Comparison of ENCODE assay signal across 29 mouse cellular contexts in genomic region chr5:131077682-131078081, GRCm38 (mm10).
DNase-seq lines count a peak whose midpoint lies in the region; ATAC-seq and TF ChIP-seq lines count a peak whose summit lies in the region.
"Had no signal": no experiment of that assay in that cellular context is flagged by ENCODE, and none has a peak within 500 bp of the region (broad histone marks: within the 10 kb centered on the region; RNA-seq: fewer than 3 reads in every experiment).

No protein-coding gene starts in this region.

- H3K27ac ChIP-seq in forebrain, postnatal 0 days (ENCODE audit: low read depth, low read length): no peak overlapping the region
- H3K27ac ChIP-seq in forebrain, embryonic 13.5 days: no peak overlapping the region
- H3K27ac ChIP-seq in layer of hippocampus, adult 2 months: peak overlapping the region; percentile 14; the same call in 1 of the 2 replicates
- H3K27ac ChIP-seq: embryonic facial prominence, embryonic 13.5 days; forebrain, embryonic 12.5 days; heart, embryonic 13.5 days; limb, embryonic 13.5 days; liver, embryonic 12.5 days; midbrain, embryonic 13.5 days; neural tube, embryonic 13.5 days had no signal

- H3K4me3 ChIP-seq in forebrain, postnatal 0 days (ENCODE audit: low read depth, low read length): no peak overlapping the region
- no peak overlapping the region for H3K4me3 ChIP-seq in forebrain, embryonic 13.5 days
- no peak overlapping the region for H3K4me3 ChIP-seq in layer of hippocampus, adult 2 months
- H3K4me3 ChIP-seq in E14TG2a.4 (replicated peaks; ENCODE audit: low read length): no peak overlapping the region
- H3K4me3 ChIP-seq: embryonic facial prominence, embryonic 13.5 days; erythroblast, embryonic 14.5 days; forebrain, embryonic 12.5 days; heart, embryonic 13.5 days; limb, embryonic 13.5 days; liver, embryonic 12.5 days; midbrain, embryonic 13.5 days; myocyte; neural tube, embryonic 13.5 days had no signal

- no peak for DNase-seq in forebrain, postnatal 0 days
- no peak for DNase-seq in layer of hippocampus, adult 2 months (ENCODE audit: low spot score in 2 of 2)
- DNase-seq in layer of hippocampus, adult 18-20 months (ENCODE audit: low spot score in 2 of 2): no peak
- peak; percentile 59 for DNase-seq in R1 (ENCODE audit: low read depth, low spot score)
- DNase-seq in spleen, postnatal 10 days (ENCODE audit: low spot score in 2 of 2): no peak
- DNase-seq in right cerebral cortex, postnatal 36 days (ENCODE audit: low spot score in 2 of 2): no peak
- DNase-seq: adrenal gland, postnatal 36 days; cerebellum, adult 11 months; cerebellum, adult 9-11 months; embryo, embryonic 11 days; gastrocnemius, postnatal 10 days; heart, adult 11 months; heart, postnatal 14 days; kidney, adult 2 months; kidney, postnatal 14 days; layer of hippocampus, postnatal 36 days; lung, adult 18-20 months; lung, postnatal 14 days had no signal

- H3K4me1 ChIP-seq in forebrain, postnatal 0 days (ENCODE audit: insufficient read depth): no peaks in the 10 kb centered on the region
- H3K4me1 ChIP-seq in forebrain, embryonic 13.5 days: 0 out of 2 replicates have a peak, but pooled peaks cover 5% of the 10 kb centered on the region
- H3K4me1 ChIP-seq in E14TG2a.4 (replicated peaks; ENCODE audit: low read depth, low read length): peaks cover 30% of the 10 kb centered on the region
- H3K4me1 ChIP-seq: embryonic facial prominence, embryonic 13.5 days; forebrain, embryonic 12.5 days; heart, embryonic 13.5 days; liver, embryonic 12.5 days had no signal

- no peaks in the 10 kb centered on the region for H3K36me3 ChIP-seq in forebrain, postnatal 0 days (ENCODE audit: insufficient read depth)
- no peaks in the 10 kb centered on the region for H3K36me3 ChIP-seq in forebrain, embryonic 13.5 days (ENCODE audit: poor library complexity, severe bottlenecking)
- H3K36me3 ChIP-seq in E14TG2a.4 (ENCODE audit: insufficient read depth, low read length): no peaks in the 10 kb centered on the region
- H3K36me3 ChIP-seq: embryonic facial prominence, embryonic 13.5 days; forebrain, embryonic 12.5 days; heart, embryonic 13.5 days; limb, embryonic 13.5 days; liver, embryonic 12.5 days; midbrain, embryonic 13.5 days; neural tube, embryonic 13.5 days had no signal

- WGBS in forebrain, postnatal 0 days: 39% methylated on average over 1 of the region's 1 CpGs
- WGBS in forebrain, embryonic 13.5 days: 46% methylated on average over 1 of the region's 1 CpGs

- no peaks in the 10 kb centered on the region for H3K9me3 ChIP-seq in forebrain, postnatal 0 days (ENCODE audit: low read length)
- no peaks in the 10 kb centered on the region for H3K9me3 ChIP-seq in forebrain, embryonic 13.5 days (replicated peaks)
- no peaks in the 10 kb centered on the region for H3K9me3 ChIP-seq in E14TG2a.4 (ENCODE audit: low read length)
- H3K9me3 ChIP-seq: embryonic facial prominence, embryonic 13.5 days; limb, embryonic 13.5 days; liver, embryonic 12.5 days; midbrain, embryonic 13.5 days had no signal

- no peak overlapping the region for H3K9ac ChIP-seq in forebrain, postnatal 0 days
- H3K9ac ChIP-seq in forebrain, embryonic 13.5 days: no peak overlapping the region
- H3K9ac ChIP-seq: embryonic facial prominence, embryonic 13.5 days; forebrain, embryonic 12.5 days; heart, embryonic 13.5 days; limb, embryonic 13.5 days; liver, embryonic 12.5 days; midbrain, embryonic 13.5 days; neural tube, embryonic 13.5 days had no signal

- TF ChIP-seq CTCF in forebrain, postnatal 0 days (IDR thresholded peaks at IDR 0.05; ENCODE audit: low read depth): peak; percentile 31
- peak; percentile 64 for TF ChIP-seq CTCF in layer of hippocampus, adult 2 months (conservative IDR thresholded peaks at IDR 0.05)
- TF ChIP-seq CTCF in E14TG2a.4 (conservative IDR thresholded peaks at IDR 0.05; ENCODE audit: low read length): peak; percentile 83

- no peak for ATAC-seq in forebrain, postnatal 0 days
- no peak for ATAC-seq in forebrain, embryonic 13.5 days
- ATAC-seq: liver, embryonic 12.5 days; midbrain, embryonic 13.5 days had no signal

- no peak overlapping the region for H3K4me2 ChIP-seq in forebrain, postnatal 0 days (ENCODE audit: low read depth)
- H3K4me2 ChIP-seq in forebrain, embryonic 13.5 days: no peak overlapping the region
- H3K4me2 ChIP-seq: embryonic facial prominence, embryonic 13.5 days; forebrain, embryonic 12.5 days; heart, embryonic 13.5 days; limb, embryonic 13.5 days; liver, embryonic 12.5 days; midbrain, embryonic 13.5 days; neural tube, embryonic 13.5 days had no signal

- no peaks in the 10 kb centered on the region for H3K27me3 ChIP-seq in forebrain, postnatal 0 days (ENCODE audit: insufficient read depth, low read length)
- H3K27me3 ChIP-seq in forebrain, embryonic 13.5 days: no peaks in the 10 kb centered on the region
- H3K27me3 ChIP-seq in E14TG2a.4 (ENCODE audit: insufficient read depth, low read length): no peaks in the 10 kb centered on the region
- H3K27me3 ChIP-seq: embryonic facial prominence, embryonic 13.5 days; forebrain, embryonic 12.5 days; heart, embryonic 13.5 days; liver, embryonic 12.5 days; midbrain, embryonic 13.5 days; neural tube, embryonic 13.5 days had no signal

Comparison
In these comparisons a context has a peak if more than half of its experiments do, and no peak if none do; other contexts are left out.
1. CTCF ChIP-seq: peak in every context shown above with its lines; median percentile 83 in E14TG2a.4; 64 in layer of hippocampus, adult 2 months; 31 in forebrain, postnatal 0 days.